Mouse (Mus musculus): ENCODE results near the gene Gm49510.

GRCm38 (mm10) chr15:78899740-78900584 lies 495 bp downstream of the Gm49510 start, which contains the start of gene Sh3bp1:
- TF ChIP-seq POLR2A (IDR thresholded peaks at IDR 0.05; ENCODE audit: low read depth, low read length) (no peak), CTCF (IDR thresholded peaks at IDR 0.05; ENCODE audit: extremely low read depth, insufficient read length, insufficient replicate concordance, low read depth, low read length) (no peak)

Measured in small intestine, adult 2 months (tissue).